Mouse (Mus musculus) intestine, embryonic 16.5 days (tissue): Measurements from ENCODE around the gene Ccn6. TPM values are rescaled to one million over a fixed set of nuclear protein-coding genes. Genes with fewer than 3 reads are reported as not detected.

ENCODE experiments used
- ATAC-seq: fragments of 200-750 bp; cut with Nextera tagmentation; 2 replicates; pipeline ENCODE4 v1.8.0; 2017; ENCODE audit warnings: moderate TSS enrichment, moderate library complexity
- H3K27ac ChIP-seq: fragments of 300-500 bp; sonication (generic); 2 replicates; pipeline ENCODE4 v1.5.1; 2014; ENCODE audit warnings: mild to moderate bottlenecking, low read length
- H3K27me3 ChIP-seq: fragments of 300-500 bp; sonication (generic); replicated peaks from 2 replicates; pipeline ENCODE4 v1.6.1; 2014; ENCODE audit warnings: low read length, control low read depth, mixed read lengths; ENCODE audit not compliant: control insufficient read depth, insufficient read depth
- H3K36me3 ChIP-seq: fragments of 300-500 bp; sonication (generic); 2 replicates; pipeline ENCODE4 v1.6.1; 2014; ENCODE audit warnings: low read length, control low read depth; ENCODE audit not compliant: control insufficient read depth, insufficient read depth
- H3K4me1 ChIP-seq: fragments of 300-500 bp; sonication (generic); 2 replicates; pipeline ENCODE4 v1.6.1; 2014; ENCODE audit warnings: low read length, control low read depth, mixed read lengths; ENCODE audit not compliant: control insufficient read depth, insufficient read depth
- H3K4me2 ChIP-seq: fragments of 300-500 bp; sonication (generic); 2 replicates; pipeline ENCODE4 v1.6.1; 2014; ENCODE audit warnings: low read depth, low read length, control low read depth
- H3K4me3 ChIP-seq: fragments of 300-500 bp; sonication (generic); 2 replicates; pipeline ENCODE4 v1.5.1; 2014; ENCODE audit warnings: mild to moderate bottlenecking, low read length
- H3K9ac ChIP-seq: fragments of 300-500 bp; sonication (generic); 2 replicates; pipeline ENCODE4 v1.6.1; 2014; ENCODE audit warnings: low read depth, low read length
- H3K9me3 ChIP-seq: fragments of 300-500 bp; sonication (generic); 2 replicates; pipeline ENCODE4 v1.6.1; 2016; ENCODE audit warnings: low read length, control low read depth; ENCODE audit not compliant: control insufficient read depth
- WGBS: fragments of 180-500 bp; shearing (Covaris S2); extraction: QIAGEN DNeasy Blood & Tissue Kit; methylation state at CpG from one replicate; pipeline ENCODE4 v1.1.7; 2014; 5-methylcytosine and 5-hydroxymethylcytosine counted together
- polyA plus RNA-seq: library from polyadenylated mRNA; unstranded; fragments of >200 nt; fragmentation: Nextera tagmentation; extraction: Ambion mirVana; gene quantifications from 2 replicates; pipeline ENCODE4 v1.2.1, GENCODE M21; 2015

The Ccn6 gene
- polyA plus RNA-seq, 1 experiment from 2014 or later, result 0.16 TPM

DNA sequence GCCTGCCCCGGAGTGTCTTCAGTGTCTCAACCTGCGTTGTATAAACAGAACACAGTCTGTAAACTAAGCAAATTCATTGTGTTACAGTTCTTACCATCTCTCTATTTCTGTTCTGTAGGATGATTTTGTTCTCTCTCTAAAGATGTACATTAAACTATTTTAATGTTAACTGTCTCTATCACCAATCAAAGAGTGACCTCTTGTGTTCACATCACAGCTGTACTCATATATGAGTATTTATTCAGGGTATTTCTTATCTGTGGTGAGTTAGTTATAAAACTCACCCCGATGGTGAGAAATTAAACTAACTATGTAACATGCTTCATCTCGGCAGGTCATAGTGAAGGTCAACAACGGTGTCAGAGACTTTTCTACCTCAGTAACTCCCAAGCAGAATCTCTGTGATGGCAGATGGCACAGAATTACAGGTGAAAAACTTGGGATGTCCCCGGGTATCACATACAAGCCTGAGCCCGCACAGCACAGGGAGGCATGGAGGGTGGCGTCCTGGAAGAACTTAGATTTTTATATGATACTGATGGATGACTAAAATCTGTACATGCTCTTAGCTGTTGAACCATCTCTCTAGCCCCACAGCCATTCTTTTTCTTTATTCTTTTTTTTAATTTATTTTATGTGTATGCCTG lies 58.7 kb downstream of the Ccn6 start:
- Histone ChIP-seq H3K4me1 (no peaks in the 10 kb centered on the region), H3K27me3 (no peaks in the 10 kb centered on the region), H3K27ac (no peak overlapping the region), H3K4me2 (no peak overlapping the region), H3K9me3 (no peaks in the 10 kb centered on the region), H3K36me3 (peaks cover 3% of the 10 kb centered on the region; the same call in 1 of the 2 replicates), H3K9ac (no peak overlapping the region), H3K4me3 (no peak overlapping the region)
- no peak for ATAC-seq
- 87% methylated on average over 8 of the region's 8 CpGs for WGBS

Other genes starting within 250 kb of the Ccn6 start
- gene Lama4, start 198.3 kb downstream of the Ccn6 start, polyA plus RNA-seq, result 46.6 and 49.0 TPM in 2 replicates
- gene Fam229b, start 29.9 kb downstream of the Ccn6 start, polyA plus RNA-seq, result 4.6 and 5.3 TPM in 2 replicates
- gene Tube1, start 29.8 kb downstream of the Ccn6 start, polyA plus RNA-seq, result 9.7 and 11.7 TPM in 2 replicates
- 14.5 and 16.1 TPM in 2 replicates for gene Fyn, start 205.1 kb upstream of the Ccn6 start, polyA plus RNA-seq